ENCODE assay signal across 8 mouse cellular contexts in the genomic region with DNA sequence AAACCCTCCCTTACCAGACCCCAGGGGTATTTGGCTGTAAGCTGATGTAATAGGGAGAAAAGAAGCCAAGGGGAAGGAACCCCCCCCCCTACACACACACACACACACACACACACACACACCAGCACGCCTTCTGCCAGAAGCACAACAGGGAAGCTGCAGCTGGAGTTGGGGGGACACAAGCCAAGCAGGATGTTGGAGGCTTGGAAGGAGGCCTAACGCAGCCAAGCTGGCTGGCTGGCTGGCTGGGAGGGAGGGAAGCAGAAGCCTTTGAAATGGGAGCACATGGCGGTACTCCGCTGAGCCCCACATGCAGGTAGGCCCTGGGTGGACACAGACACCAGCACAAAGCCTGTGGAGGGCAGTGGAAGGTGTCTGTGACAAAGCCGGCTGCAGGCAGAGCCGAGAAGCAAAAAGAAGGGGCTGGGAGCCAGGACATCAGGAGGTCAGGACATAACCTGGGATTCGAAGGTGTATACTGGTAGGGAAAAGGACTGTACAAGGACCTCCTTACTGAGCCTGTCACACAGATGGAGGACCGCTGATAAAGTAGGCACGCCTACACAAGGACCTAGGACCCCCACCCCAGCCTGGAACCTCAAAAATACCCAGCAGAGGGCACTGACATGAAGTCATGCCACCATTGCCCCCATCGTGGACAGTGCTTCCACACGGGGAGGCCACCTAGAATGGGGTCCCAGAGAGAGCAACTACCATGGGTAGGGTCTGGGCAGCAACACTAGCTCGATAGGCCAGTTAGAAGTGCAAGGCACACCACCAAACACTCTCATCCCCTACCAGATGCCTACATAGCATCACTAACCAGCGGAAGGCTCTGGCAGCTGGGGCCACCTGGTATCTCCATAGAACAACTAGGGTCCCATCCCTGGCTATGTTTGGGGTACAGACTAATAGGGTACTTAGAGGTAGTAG. TPM values are rescaled to one million over a fixed set of nuclear protein-coding genes. Genes with fewer than 3 reads are reported as not detected.
DNase-seq lines count a peak whose midpoint lies in the region; ATAC-seq and TF ChIP-seq lines count a peak whose summit lies in the region.

No protein-coding gene starts in this region.

- intact Hi-C loops in left cerebral cortex, postnatal 14 days (cut with DNase I), result loop anchor here (2.0 to 10.0 kb wide), 2 partner anchors 57 to 325 kb away; a partner anchor contains a TSS

- no peak overlapping the region for H3K4me2 ChIP-seq in midbrain, embryonic 13.5 days (replicated peaks)
- H3K4me2 ChIP-seq in heart, embryonic 15.5 days, result no peak overlapping the region

- H3K4me1 ChIP-seq in midbrain, embryonic 10.5 days, result peaks cover 67% of the 10 kb centered on the region
- peaks cover 29% of the 10 kb centered on the region for H3K4me1 ChIP-seq in midbrain, embryonic 13.5 days (replicated peaks)
- H3K4me1 ChIP-seq in embryonic fibroblast, embryonic 13.5 days (ENCODE audit: control insufficient read depth, insufficient read depth, low read length), result peaks cover 13% of the 10 kb centered on the region
- peaks cover 68% of the 10 kb centered on the region for H3K4me1 ChIP-seq in heart, embryonic 15.5 days (replicated peaks)
- H3K4me1 ChIP-seq in thymus, adult 2 months (replicated peaks; ENCODE audit: control insufficient read depth, insufficient read depth, low read length), result no peaks in the 10 kb centered on the region

- ATAC-seq in midbrain, embryonic 13.5 days, result no peak
- peak; percentile 34 for ATAC-seq in heart, embryonic 15.5 days (replicated peaks; ENCODE audit: insufficient number of reproducible peaks, insufficient read depth, low FRiP score, low read depth)

- H3K27ac ChIP-seq in midbrain, embryonic 10.5 days (replicated peaks), result peak overlapping the region; percentile 42; the same call in 1 of the 2 replicates
- H3K27ac ChIP-seq in midbrain, embryonic 13.5 days, result no peak overlapping the region
- H3K27ac ChIP-seq in embryonic fibroblast, embryonic 13.5 days (ENCODE audit: insufficient read depth, low read length), result peak overlapping the region; percentile 84; the same call in 1 of the 2 replicates
- peak overlapping the region; percentile 69 for H3K27ac ChIP-seq in heart, embryonic 15.5 days
- no peak overlapping the region for H3K27ac ChIP-seq in thymus, adult 2 months (ENCODE audit: control insufficient read depth, insufficient read depth, low read length)

- H3K9ac ChIP-seq in midbrain, embryonic 13.5 days (replicated peaks), result no peak overlapping the region
- no peak overlapping the region for H3K9ac ChIP-seq in heart, embryonic 15.5 days

- no peak for TF ChIP-seq POLR2A in embryonic fibroblast, embryonic 13.5 days (IDR thresholded peaks at IDR 0.05; ENCODE audit: low read depth, low read length)
- no peak for TF ChIP-seq POLR2A in thymus, adult 2 months (IDR thresholded peaks at IDR 0.05; ENCODE audit: control insufficient read depth, extremely low read depth, insufficient read depth, low read length, poor library complexity)

- H3K4me3 ChIP-seq in midbrain, embryonic 10.5 days, result no peak overlapping the region
- H3K4me3 ChIP-seq in midbrain, embryonic 13.5 days (replicated peaks), result no peak overlapping the region
- H3K4me3 ChIP-seq in embryonic fibroblast, embryonic 13.5 days (ENCODE audit: insufficient read depth, low read length), result no peak overlapping the region
- no peak overlapping the region for H3K4me3 ChIP-seq in heart, embryonic 15.5 days
- no peak overlapping the region for H3K4me3 ChIP-seq in thymus, adult 2 months (ENCODE audit: control insufficient read depth, insufficient read depth, low read length)

- 80% methylated on average over 13 of the region's 13 CpGs for WGBS in midbrain, embryonic 10.5 days
- 81% methylated on average over 13 of the region's 13 CpGs for WGBS in midbrain, embryonic 13.5 days
- 65% methylated on average over 13 of the region's 13 CpGs for WGBS in heart, embryonic 15.5 days
- WGBS in thymus, adult 2 months, result 91% methylated on average over 13 of the region's 13 CpGs

- no peak for DNase-seq in midbrain, embryonic 10.5 days (ENCODE audit: low spot score)
- peak; percentile 70 to 79 for DNase-seq in left cerebral cortex, postnatal 14 days (ENCODE audit: low spot score in 2 of 2)
- DNase-seq in right cerebral cortex, postnatal 14 days, result peak; percentile 69
- no peak for DNase-seq in thymus, adult 2 months
- DNase-seq in spleen, adult 18-20 months, result no peak

- H3K9me3 ChIP-seq in midbrain, embryonic 10.5 days (replicated peaks), result no peaks in the 10 kb centered on the region
- H3K9me3 ChIP-seq in midbrain, embryonic 13.5 days, result no peaks in the 10 kb centered on the region
- H3K9me3 ChIP-seq in heart, embryonic 15.5 days (replicated peaks), result no peaks in the 10 kb centered on the region

- no peak for TF ChIP-seq CTCF in embryonic fibroblast, embryonic 13.5 days (IDR thresholded peaks at IDR 0.05; ENCODE audit: borderline replicate concordance, insufficient read depth, low read length)
- TF ChIP-seq CTCF in thymus, adult 2 months (IDR thresholded peaks at IDR 0.05; ENCODE audit: borderline replicate concordance, control insufficient read depth, extremely low read depth, insufficient read depth, low read length, poor library complexity), result no peak

- H3K36me3 ChIP-seq in midbrain, embryonic 10.5 days, result no peaks in the 10 kb centered on the region
- no peaks in the 10 kb centered on the region for H3K36me3 ChIP-seq in midbrain, embryonic 13.5 days
- no peaks in the 10 kb centered on the region for H3K36me3 ChIP-seq in heart, embryonic 15.5 days
- no peaks in the 10 kb centered on the region for H3K36me3 ChIP-seq in thymus, adult 2 months (ENCODE audit: control insufficient read depth, insufficient read depth, low read length)

- no peaks in the 10 kb centered on the region for H3K27me3 ChIP-seq in midbrain, embryonic 10.5 days (ENCODE audit: low read depth, poor library complexity, severe bottlenecking)
- H3K27me3 ChIP-seq in midbrain, embryonic 13.5 days, result no peaks in the 10 kb centered on the region
- H3K27me3 ChIP-seq in heart, embryonic 15.5 days, result no peaks in the 10 kb centered on the region
- H3K27me3 ChIP-seq in thymus, adult 2 months (ENCODE audit: control insufficient read depth, insufficient read depth, low read length), result no peaks in the 10 kb centered on the region

RNA-seq across cellular contexts. Expression of a gene that starts 53.4 kb away (rescaled TPM):
- polyA plus RNA-seq in midbrain, embryonic 10.5 days (2016; fragmentation: Nextera tagmentation; extraction: Ambion mirVana), result 48.0 and 52.6 TPM in 2 replicates
- 24.0 and 29.3 TPM in 2 replicates for polyA plus RNA-seq in midbrain, embryonic 13.5 days (2015; fragmentation: Nextera tagmentation; extraction: Ambion mirVana)
- 72.2 and 113 TPM in 2 replicates for polyA plus RNA-seq in embryonic fibroblast, embryonic 13.5 days (2011; ENCODE audit: insufficient read length, low read depth, missing spikeins)
- polyA plus RNA-seq in heart, embryonic 15.5 days (2015; fragmentation: Nextera tagmentation; extraction: Ambion mirVana), result 134 and 142 TPM in 2 replicates
- 10 to 100 TPM; 71.3 to 77.5 TPM for total RNA-seq in left cerebral cortex, postnatal 14 days (2021)
- 33.3 and 36.7 TPM in 2 replicates for polyA plus RNA-seq in thymus, adult 2 months (2012; rRNA removed)

Comparison
In these comparisons a context has a peak if more than half of its experiments do, and no peak if none do; other contexts are left out.
1. H3K27ac ChIP-seq: peak in midbrain, embryonic 10.5 days (single experiment), embryonic fibroblast, embryonic 13.5 days (single experiment) and heart, embryonic 15.5 days (single experiment); none in midbrain, embryonic 13.5 days (single experiment) and thymus, adult 2 months (single experiment).
2. DNase-seq: peak in left cerebral cortex, postnatal 14 days (2 of 2) and right cerebral cortex, postnatal 14 days (single experiment); none in midbrain, embryonic 10.5 days (single experiment), thymus, adult 2 months (single experiment) and spleen, adult 18-20 months (0 of 2).